Mouse (Mus musculus) megakaryocyte, embryonic 14.5 days (primary cell): ENCODE data around the gene Sipa1l2.

Experiments
- FLI1 ChIP-seq: IDR thresholded peaks from 2 replicates; pipeline ENCODE4 v1.6.1; 2012; ENCODE audit warnings: low read length, inconsistent platforms, mixed read lengths
- GATA1 ChIP-seq: IDR thresholded peaks from 3 replicates; pipeline ENCODE4 v1.6.1; 2012; ENCODE audit warnings: mixed read lengths, low read length, inconsistent platforms, borderline replicate concordance

DNA sequence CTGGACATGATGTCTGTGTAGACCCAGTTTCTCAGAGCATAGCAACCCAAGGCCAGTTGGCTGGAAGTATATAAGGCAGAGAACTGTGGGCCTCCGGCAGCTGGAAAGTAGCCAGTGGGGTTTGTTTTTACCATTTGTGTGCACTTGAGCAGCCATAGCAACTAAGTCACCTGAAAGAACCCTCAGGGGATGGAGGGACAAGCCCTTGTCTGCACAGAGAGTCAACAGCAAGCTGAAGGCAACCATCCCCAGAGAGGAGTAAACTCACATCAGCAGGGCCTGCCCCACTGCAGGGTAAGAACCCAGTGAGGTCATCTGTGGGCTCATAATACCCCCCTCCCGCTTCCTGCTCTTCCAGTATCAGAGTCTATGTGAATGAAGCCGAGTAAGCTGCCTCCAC is 14.7 kb upstream of the Sipa1l2 start:
- TF ChIP-seq GATA1: no peak
- TF ChIP-seq FLI1: no peak
